Mouse (Mus musculus) ovary, postnatal 14 days (tissue): Measurements from ENCODE around the gene Mettl22.
A peak's percentile ranks its signal among the peaks of the same experiment; 100 is the strongest.

Experiments used
- DNase-seq: peaks from one replicate; pipeline ENCODE4 v3.0.0; 2022; ENCODE audit warnings: low spot score

Mettl22 gene

GRCm38 (mm10) chr16:8470603-8471481 lies at the start of gene Mettl22:
TSS of gene Mettl22 (plus strand) at chr16:8470788.
- peak; percentile 79 for DNase-seq

GRCm38 (mm10) chr16:8420842-8421241 lies 49.7 kb upstream of the Mettl22 start:
- DNase-seq: no peak

- DNase-seq: no peak
Observed at GRCm38 (mm10) chr16:8423626-8424114, 46.9 kb upstream of the Mettl22 start.

GRCm38 (mm10) chr16:8424161-8424970 lies 46.2 kb upstream of the Mettl22 start:
- no peak for DNase-seq

GRCm38 (mm10) chr16:8424971-8425330 lies 45.6 kb upstream of the Mettl22 start, which contains the start of gene Tmem114:
TSS of gene Tmem114 (minus strand) at chr16:8425136.
- peak; percentile 22 for DNase-seq

- DNase-seq: no peak
Observed at GRCm38 (mm10) chr16:8425736-8426135, 44.9 kb upstream of the Mettl22 start.

GRCm38 (mm10) chr16:8429531-8429930 lies 41.1 kb upstream of the Mettl22 start:
- DNase-seq: no peak

GRCm38 (mm10) chr16:8432616-8433015 lies 38.0 kb upstream of the Mettl22 start:
- DNase-seq: no peak

- DNase-seq: no peak
Observed at GRCm38 (mm10) chr16:8444911-8445310, 25.7 kb upstream of the Mettl22 start.

GRCm38 (mm10) chr16:8446256-8446655 lies 24.3 kb upstream of the Mettl22 start:
- no peak for DNase-seq

GRCm38 (mm10) chr16:8453301-8453700 lies 17.3 kb upstream of the Mettl22 start:
- DNase-seq: no peak

GRCm38 (mm10) chr16:8455221-8455620 lies 15.4 kb upstream of the Mettl22 start:
- DNase-seq: no peak

- DNase-seq: no peak
Observed at GRCm38 (mm10) chr16:8458391-8458790, 12.2 kb upstream of the Mettl22 start.

GRCm38 (mm10) chr16:8459098-8459497 lies 11.5 kb upstream of the Mettl22 start:
- DNase-seq: peak; percentile 48

GRCm38 (mm10) chr16:8470132-8470531 lies 456 bp upstream of the Mettl22 start:
- DNase-seq: no peak

- no peak for DNase-seq
Observed at GRCm38 (mm10) chr16:8487396-8488005, 16.9 kb downstream of the Mettl22 start.

- DNase-seq: no peak
Observed at GRCm38 (mm10) chr16:8489340-8489739, 18.8 kb downstream of the Mettl22 start.

GRCm38 (mm10) chr16:8491743-8492490 lies 21.3 kb downstream of the Mettl22 start:
- no peak for DNase-seq

GRCm38 (mm10) chr16:8494268-8494667 lies 23.7 kb downstream of the Mettl22 start:
- DNase-seq: peak; percentile 61

GRCm38 (mm10) chr16:8496967-8497366 lies 26.4 kb downstream of the Mettl22 start:
- DNase-seq: no peak

- no peak for DNase-seq
Observed at GRCm38 (mm10) chr16:8504271-8504670, 33.7 kb downstream of the Mettl22 start.

- no peak for DNase-seq
Observed at GRCm38 (mm10) chr16:8509894-8510293, 39.3 kb downstream of the Mettl22 start.
